Mouse (Mus musculus) T-helper 1 cell (primary cell): ENCODE data around the gene Tmem170b.

Experiments
- in situ Hi-C: fragments of 300-600 bp; cut with MboI, MseI; formaldehyde crosslinking; loops from one replicate; pipeline ENCODE4 v1.15.1; 2025; ENCODE audit warnings: high pct_unique_total_duplicates

Tmem170b gene

GRCm38 (mm10) chr13:41608559-41608958 is 2.9 kb downstream of the Tmem170b start:
- in situ Hi-C loops, result loop anchor here (10.0 kb wide), 1 partner anchor 594 kb away; the partner anchor contains the start of gene Tmem14c

GRCm38 (mm10) chr13:41611046-41611445 is 5.3 kb downstream of the Tmem170b start:
- in situ Hi-C loops, result no loop called here

- in situ Hi-C loops, result no loop called here
These were observed 8.8 kb downstream of the Tmem170b start for GRCm38 (mm10) chr13:41614539-41614938.

GRCm38 (mm10) chr13:41614982-41615381 is 9.3 kb downstream of the Tmem170b start:
- in situ Hi-C loops, result no loop called here

- in situ Hi-C loops, result no loop called here
These were observed 13.8 kb downstream of the Tmem170b start for GRCm38 (mm10) chr13:41619470-41619869.

GRCm38 (mm10) chr13:41620132-41620531 is 14.4 kb downstream of the Tmem170b start:
- in situ Hi-C loops, result no loop called here

- in situ Hi-C loops, result no loop called here
These were observed 18.4 kb downstream of the Tmem170b start for GRCm38 (mm10) chr13:41624123-41624522.

- in situ Hi-C loops, result loop anchor here (25.0 kb wide), 1 partner anchor 962 kb away; no protein-coding TSS in a partner anchor
These were observed 19.5 kb downstream of the Tmem170b start for GRCm38 (mm10) chr13:41625248-41625647.

- in situ Hi-C loops, result loop anchor here (25.0 kb wide), 1 partner anchor 960 kb away; no protein-coding TSS in a partner anchor
These were observed 21.7 kb downstream of the Tmem170b start for GRCm38 (mm10) chr13:41627277-41627916.

GRCm38 (mm10) chr13:41634401-41634818 is 28.7 kb downstream of the Tmem170b start:
- in situ Hi-C loops, result loop anchor here (25.0 kb wide), 1 partner anchor 953 kb away; no protein-coding TSS in a partner anchor

- in situ Hi-C loops, result loop anchor here (5.0 to 25.0 kb wide), 3 partner anchors 66 to 949 kb away; no protein-coding TSS in a partner anchor
These were observed 32.4 kb downstream of the Tmem170b start for GRCm38 (mm10) chr13:41638083-41638482.

- in situ Hi-C loops, result loop anchor here (25.0 kb wide), 1 partner anchor 944 kb away; no protein-coding TSS in a partner anchor
These were observed 37.1 kb downstream of the Tmem170b start for GRCm38 (mm10) chr13:41642851-41643250.

- in situ Hi-C loops, result loop anchor here (25.0 kb wide), 1 partner anchor 944 kb away; no protein-coding TSS in a partner anchor
These were observed 38.1 kb downstream of the Tmem170b start for GRCm38 (mm10) chr13:41643798-41644197.

- in situ Hi-C loops, result loop anchor here (5.0 to 25.0 kb wide), 2 partner anchors 57 to 942 kb away; no protein-coding TSS in a partner anchor
These were observed 39.1 kb downstream of the Tmem170b start for GRCm38 (mm10) chr13:41644591-41645482.

- in situ Hi-C loops, result loop anchor here (5.0 to 25.0 kb wide), 2 partner anchors 57 to 942 kb away; no protein-coding TSS in a partner anchor
These were observed 39.8 kb downstream of the Tmem170b start for GRCm38 (mm10) chr13:41645483-41645859.

- in situ Hi-C loops, result loop anchor here (5.0 to 25.0 kb wide), 2 partner anchors 54 to 939 kb away; no protein-coding TSS in a partner anchor
These were observed 42.3 kb downstream of the Tmem170b start for GRCm38 (mm10) chr13:41647976-41648375.

GRCm38 (mm10) chr13:41650665-41651064 is 45.0 kb downstream of the Tmem170b start:
- in situ Hi-C loops, result no loop called here

- in situ Hi-C loops, result no loop called here
These were observed 48.1 kb downstream of the Tmem170b start for GRCm38 (mm10) chr13:41653791-41654190.

- in situ Hi-C loops, result no loop called here
These were observed 49.9 kb downstream of the Tmem170b start for GRCm38 (mm10) chr13:41655576-41656090.

- in situ Hi-C loops, result no loop called here
These were observed 54.5 kb downstream of the Tmem170b start for GRCm38 (mm10) chr13:41660052-41660793.

GRCm38 (mm10) chr13:41661116-41661515 is 55.4 kb downstream of the Tmem170b start:
- in situ Hi-C loops, result no loop called here
